Mouse (Mus musculus): Measurements from ENCODE around the gene Fxyd6. TPM values are rescaled to one million over a fixed set of nuclear protein-coding genes. Genes with fewer than 3 reads are reported as not detected.

The Fxyd6 gene
- polyA plus RNA-seq (2012; rRNA removed) = 43.4 and 66.9 TPM in 2 replicates

DNA sequence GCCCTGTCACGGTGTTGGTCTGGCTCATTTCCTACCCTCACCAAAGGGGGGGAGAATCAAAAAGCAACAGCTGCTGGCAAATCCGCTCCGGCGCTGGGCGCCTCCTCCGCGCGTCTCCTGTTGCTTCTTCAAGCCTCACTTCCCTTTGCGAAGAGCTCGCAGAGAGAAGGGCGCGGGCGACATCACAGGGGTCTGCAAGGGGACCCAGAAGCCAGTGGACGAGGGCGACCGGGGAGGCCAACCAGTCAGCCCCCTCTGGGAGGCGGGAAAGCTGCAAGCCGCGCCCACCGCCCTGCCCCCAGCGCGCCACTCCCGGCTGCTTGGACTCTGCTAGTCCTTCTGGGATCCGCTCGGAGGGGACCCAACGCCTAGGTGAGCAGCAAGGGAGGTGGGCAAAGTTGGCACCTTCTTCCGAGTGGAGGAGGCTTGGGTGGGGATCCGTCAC lies at the start of gene Fxyd6:
Gene Fxyd6 (plus strand): TSS at position 69 of the 445 bp plus-strand sequence.

GRCm38 (mm10) chr9:45399434-45399833 lies 29.4 kb downstream of the Fxyd6 start, which contains the start of gene Fxyd2:
TSS of gene Fxyd2 (plus strand) at chr9:45399669.

DNA sequence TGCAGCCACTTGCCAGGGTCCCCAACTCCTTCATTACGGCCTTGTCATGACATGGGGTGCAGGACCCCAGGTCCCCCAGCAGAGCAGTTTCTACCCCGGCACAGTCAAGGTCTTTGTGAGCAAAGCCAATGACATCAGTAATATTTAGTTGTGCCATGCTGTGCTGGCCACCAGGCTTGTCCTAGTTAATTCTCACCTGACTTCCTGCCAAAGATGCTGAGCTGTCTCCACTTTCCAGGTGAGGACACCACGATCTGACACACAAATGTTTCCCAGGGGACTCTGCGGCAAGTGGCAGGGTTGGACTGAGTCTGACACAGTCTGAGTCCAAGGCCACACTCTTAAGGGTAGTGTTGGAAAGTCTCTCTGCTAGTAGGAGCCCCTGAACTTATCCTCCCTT lies 56.5 kb downstream of the Fxyd6 start, which contains the start of gene Dscaml1:
Gene Dscaml1 (plus strand): TSS at position 173 of the 400 bp plus-strand sequence.

Other genes starting within 250 kb of the Fxyd6 start
- gene Scn4b, start 231.8 kb upstream of the Fxyd6 start, polyA plus RNA-seq (2012; rRNA removed) = 0.74 and 0.95 TPM in 2 replicates
- gene BC049352, start 188.2 kb upstream of the Fxyd6 start, polyA plus RNA-seq (2012; rRNA removed) = 0.08 TPM in 1 of 2 replicates, not detected in the other
- gene Tmprss4, start 166.1 kb upstream of the Fxyd6 start, polyA plus RNA-seq (2012; rRNA removed) = 18.1 and 18.7 TPM in 2 replicates
- gene Il10ra, start 101.0 kb upstream of the Fxyd6 start, polyA plus RNA-seq (2012; rRNA removed) = 1.2 and 1.8 TPM in 2 replicates
- 9.6 and 16.8 TPM in 2 replicates for gene Tmprss13, start 51.1 kb upstream of the Fxyd6 start, polyA plus RNA-seq (2012; rRNA removed)
- gene Fxyd2, start 29.5 kb downstream of the Fxyd6 start, polyA plus RNA-seq (2012; rRNA removed) = 3.4 and 3.7 TPM in 2 replicates
- gene Dscaml1, start 56.4 kb downstream of the Fxyd6 start, polyA plus RNA-seq (2012; rRNA removed) = 0.08 and 0.15 TPM in 2 replicates

Data from stomach, adult 2 months (tissue).